Mouse (Mus musculus) kidney, postnatal 4 days (tissue): ENCODE measurements around the gene Cbwd1.
"Not testable (repeated sequence)": the region's sequence is repeated elsewhere in the genome, so short reads cannot be mapped to it uniquely, and the experiment has no call there.

Experiments
- DNase-seq, 2 experiments: peaks; one replicate each; pipeline ENCODE4 v3.0.0; 2021; ENCODE audit warnings: mixed read lengths in 2 of 2

Cbwd1 gene

DNA sequence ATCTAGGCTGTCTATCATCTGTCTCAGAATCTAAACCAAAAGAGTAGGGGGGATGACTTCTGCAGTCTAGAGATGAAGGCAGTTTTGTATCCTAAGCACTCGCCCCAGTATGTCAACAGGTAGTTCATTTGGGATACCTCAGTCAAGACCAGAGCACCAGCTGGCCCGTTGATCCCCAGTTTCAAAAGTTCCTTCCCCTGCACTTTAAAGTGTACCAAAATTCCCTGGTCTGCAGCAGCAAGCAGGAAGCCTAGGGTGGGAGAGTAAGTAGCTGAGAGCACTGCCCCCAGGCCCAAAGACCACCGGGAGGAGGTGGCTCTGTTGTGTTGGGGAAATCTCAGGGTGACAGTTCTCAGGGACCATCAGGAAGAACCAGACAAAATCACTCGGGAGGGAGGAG is 64.9 kb downstream of the Cbwd1 start:
- DNase-seq, result no peak

DNA sequence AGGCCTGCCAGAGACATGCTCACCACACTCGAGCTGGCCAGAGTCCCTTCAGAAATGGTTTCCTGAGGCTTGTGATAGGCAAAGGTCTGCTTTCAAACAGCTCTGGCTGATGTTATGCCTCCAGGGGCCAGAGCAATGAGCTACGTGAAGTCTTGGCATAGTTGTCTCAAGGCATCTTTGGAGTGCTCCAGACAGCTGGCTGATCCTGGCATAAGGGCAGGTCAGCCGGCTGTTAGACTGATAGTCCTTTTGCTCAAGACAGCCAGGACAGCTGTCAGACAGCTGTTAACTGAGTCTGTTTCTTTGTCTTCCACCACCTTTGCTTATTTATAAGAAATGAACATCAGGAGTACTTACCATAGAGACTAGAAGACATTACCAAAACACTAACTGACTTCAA is 74.5 kb downstream of the Cbwd1 start:
- no peak for DNase-seq

DNA sequence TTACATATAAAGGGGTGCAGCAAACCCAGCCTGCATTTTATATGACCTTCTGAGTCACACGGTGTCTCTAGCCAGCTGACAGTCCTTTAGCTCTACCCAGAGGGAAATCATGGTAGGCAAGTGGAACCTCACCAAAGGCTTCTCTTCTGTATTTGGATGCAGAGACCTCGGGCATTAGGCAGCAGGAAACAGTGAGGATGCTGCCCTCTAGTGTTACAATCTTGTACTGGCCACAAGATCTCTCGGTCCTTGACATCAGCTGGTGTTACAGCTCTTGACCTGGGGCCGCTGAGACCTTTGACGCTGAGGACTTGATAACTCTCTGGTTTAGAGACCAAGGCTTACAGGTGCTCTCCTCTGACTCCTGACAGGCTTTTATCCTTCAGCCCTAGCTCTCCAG is 75.9 kb downstream of the Cbwd1 start:
- peak; percentile 57 to 65 for DNase-seq

- no peak for DNase-seq
Measured at GRCm38 (mm10) chr19:24881237-24881636, 80.2 kb downstream of the Cbwd1 start.

- DNase-seq, result not testable (repeated sequence)
Measured at GRCm38 (mm10) chr19:24875129-24875870, 86.1 kb downstream of the Cbwd1 start, which contains the start of gene Gm10053. Gm10053 (plus strand) TSS chr19:24875686.

DNA sequence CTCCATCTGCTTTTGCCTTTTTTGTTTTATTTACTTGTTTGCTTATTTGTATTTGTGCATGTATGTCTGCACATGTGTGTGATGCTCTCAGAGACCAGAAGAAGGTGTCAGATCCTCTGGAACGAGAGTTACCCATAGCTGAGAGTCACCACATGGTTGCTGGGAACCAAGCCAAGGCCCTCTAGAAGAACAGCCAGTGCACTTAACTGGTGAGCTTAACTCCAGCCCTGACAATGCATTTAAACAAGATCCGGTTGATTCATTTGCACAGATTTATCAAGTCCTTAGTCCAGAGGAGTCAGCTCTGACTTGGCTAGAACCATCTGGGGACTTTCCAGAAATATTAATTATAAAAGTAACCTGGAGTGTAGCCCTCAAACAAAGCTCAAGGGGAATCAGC is 87.5 kb downstream of the Cbwd1 start:
- DNase-seq, result peak; percentile 53 to 59

DNA sequence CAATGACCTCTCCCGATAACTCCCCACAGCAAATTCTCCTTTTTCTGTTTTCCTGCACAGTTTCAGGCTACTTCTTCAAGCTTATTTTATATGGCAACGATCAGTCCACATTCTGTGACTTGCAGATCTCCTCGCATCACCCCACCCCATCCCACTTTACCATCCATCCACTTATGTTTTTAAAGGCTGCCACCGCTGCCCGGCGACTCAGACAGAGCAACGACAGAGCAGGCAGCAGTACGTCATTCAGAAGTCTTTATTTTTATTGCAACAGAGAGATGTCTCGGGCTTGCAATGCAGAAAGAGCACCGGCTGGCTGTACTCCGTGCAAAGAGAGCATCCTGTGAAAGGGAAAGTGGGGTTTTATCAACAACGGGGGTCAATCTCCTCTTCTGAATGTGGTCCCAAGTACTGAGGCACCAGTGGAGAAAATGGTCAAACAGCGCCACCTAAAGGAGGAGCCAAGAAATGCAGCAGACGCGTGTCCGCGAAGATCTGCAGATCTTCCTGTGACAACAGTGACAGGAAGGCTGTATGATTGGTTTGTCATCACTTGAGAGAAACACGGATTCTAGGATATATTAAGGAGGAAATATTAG is 90.3 kb downstream of the Cbwd1 start:
- peak; percentile 82 to 85 for DNase-seq
